Mouse (Mus musculus): ENCODE data around the gene Gm49486. TPM values are rescaled to one million over a fixed set of nuclear protein-coding genes. Genes with fewer than 3 reads are reported as not detected.

Gm49486 gene
- total RNA-seq (2021), result under 1 TPM in 1 of 2 experiments, not detected in 1; 0.13 TPM
- long read RNA-seq, experiment 1, result 0 reads
- long read RNA-seq, experiment 2, partial matches to known transcripts, result 0 of 1 reads
- long read RNA-seq, experiment 2, other reads (novel, unspliced or antisense), result 1 of 1 reads

- peak; percentile 85 to 90 for DNase-seq
Observed at GRCm38 (mm10) chr15:79229058-79229821, at the start of gene Gm49486, which contains the start of gene Pick1. Gm49486 (plus strand) TSS chr15:79229391. Pick1 (plus strand) TSS chr15:79229173.

DNA sequence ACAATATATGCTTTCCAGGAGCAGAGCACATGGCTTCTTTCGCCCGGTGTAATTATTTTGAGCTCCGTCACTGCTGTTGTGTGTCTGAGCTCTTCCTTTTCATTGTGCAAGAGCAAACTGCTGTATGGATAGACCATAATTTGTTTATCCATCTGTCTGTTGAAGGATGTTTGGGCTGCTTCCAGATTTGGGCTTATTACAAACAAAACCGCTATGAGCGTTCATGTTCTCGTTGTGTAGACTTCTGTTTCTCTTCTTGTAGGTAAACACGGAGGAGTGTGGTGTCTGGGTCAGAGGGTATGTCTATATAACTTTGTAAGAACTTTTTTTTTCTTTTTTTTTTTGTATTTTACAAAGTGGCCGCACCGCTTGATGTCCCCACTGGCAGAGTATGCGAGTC is 44.0 kb upstream of the Gm49486 start:
- no peak for DNase-seq

DNA sequence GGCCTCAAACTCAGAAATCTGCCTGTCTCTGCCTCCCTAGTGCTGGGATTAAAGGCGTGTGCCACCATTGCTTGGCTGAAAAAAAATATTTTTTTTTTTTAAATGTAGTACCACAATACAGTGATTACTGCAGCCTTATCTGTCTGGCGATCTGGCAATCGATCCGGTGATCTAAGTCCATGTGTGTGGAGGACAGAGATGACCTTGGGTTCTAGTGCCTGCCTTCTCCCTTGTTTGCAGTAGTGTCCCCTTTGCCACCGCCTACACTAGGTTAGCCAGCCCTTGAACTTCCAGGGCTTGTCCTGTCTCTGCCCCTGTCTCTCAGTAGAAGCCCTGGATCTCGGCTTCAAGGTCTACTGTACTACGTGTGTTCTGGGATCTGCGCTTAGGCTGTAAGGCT is 41.4 kb upstream of the Gm49486 start:
- DNase-seq, result no peak

- DNase-seq, result no peak
Observed at GRCm38 (mm10) chr15:79191426-79191825, 37.8 kb upstream of the Gm49486 start.

DNA sequence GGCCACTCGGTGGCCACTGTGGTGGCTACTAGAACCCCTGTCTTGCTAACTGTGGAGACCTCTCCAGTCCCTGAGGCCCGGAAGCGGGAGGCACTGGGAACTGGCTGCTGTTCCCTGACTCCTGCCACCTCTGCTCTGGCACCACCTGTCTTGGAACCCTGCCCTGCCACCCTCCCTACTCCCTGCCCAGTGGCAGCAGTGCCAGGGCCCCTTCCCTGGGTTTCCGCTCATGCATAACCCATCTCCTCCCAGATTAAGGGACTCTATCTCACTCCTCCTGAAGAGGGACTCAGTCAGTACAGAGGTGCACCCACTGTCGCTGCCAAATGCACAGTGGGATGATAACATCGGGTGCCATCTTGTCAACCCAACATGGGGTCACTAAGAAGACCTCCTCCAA is 36.7 kb upstream of the Gm49486 start:
- no peak for DNase-seq

DNA sequence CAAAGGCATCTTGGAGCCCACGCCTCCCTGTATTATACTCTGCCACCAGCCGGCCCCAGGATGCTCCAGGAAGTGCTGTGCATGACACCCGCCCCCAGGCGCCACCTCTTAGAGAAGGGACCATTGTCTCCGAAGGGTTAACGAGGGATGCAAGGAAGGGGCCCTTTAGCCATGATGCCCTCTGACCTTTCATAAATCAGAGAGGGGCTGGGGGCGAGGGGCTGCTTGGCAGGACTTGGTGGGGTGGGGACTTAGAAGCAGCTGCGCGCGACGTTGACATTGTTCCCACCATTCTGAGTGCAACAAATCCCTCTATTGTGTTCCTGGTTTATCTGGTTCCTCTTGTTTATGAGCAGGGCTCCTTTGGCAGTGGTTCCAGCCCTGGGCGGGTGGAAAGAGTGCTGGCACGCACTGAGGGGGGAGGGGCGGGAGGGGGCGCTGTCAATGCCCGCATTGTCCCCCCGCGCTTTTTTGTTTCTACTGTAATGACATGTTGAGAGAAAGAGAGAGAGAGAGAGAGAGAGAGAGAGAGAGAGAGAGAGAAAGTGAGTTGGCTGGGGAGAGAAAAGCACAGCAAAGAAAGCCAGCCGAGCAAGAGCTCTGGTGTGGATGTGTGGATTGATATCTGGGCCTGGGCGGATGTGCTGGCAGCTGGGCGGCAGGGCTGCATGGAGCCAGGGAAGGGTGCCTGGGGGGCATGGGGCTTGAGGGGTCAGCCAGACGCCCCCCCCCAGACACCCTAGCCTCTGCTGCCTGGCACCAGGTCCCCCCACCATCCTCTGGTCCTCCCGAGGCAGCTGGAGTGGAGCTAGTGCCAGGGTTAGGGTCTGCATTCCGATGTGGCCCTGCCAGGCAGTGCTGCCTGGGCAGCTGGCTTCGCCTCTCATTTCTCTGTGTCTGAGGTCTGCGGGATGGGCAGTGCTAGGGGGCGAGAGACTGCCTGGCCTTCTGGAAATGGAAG is 36.0 kb upstream of the Gm49486 start:
- no peak for DNase-seq

GRCm38 (mm10) chr15:79194048-79194447 is 35.1 kb upstream of the Gm49486 start:
- DNase-seq, result no peak

DNA sequence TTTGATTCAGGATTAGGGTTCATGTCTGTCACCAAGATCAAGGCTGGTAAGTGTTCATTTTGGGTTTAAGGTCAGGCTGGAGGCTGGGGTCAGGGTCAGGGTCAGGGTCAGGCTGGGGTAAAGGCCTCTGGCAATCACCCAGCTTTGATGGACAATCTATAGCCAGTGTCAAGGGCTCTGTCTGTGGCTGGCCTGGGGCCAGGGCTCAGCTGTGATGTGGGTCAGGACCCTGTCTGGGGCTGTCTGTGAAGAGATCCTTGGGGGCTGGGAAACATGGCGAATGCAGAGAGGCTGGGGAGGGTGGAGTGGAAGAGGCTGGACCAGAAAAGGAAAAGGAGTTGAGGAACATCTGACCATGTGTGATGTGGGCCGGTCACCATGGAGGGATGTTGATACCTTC is 34.2 kb upstream of the Gm49486 start:
- DNase-seq, result no peak

DNA sequence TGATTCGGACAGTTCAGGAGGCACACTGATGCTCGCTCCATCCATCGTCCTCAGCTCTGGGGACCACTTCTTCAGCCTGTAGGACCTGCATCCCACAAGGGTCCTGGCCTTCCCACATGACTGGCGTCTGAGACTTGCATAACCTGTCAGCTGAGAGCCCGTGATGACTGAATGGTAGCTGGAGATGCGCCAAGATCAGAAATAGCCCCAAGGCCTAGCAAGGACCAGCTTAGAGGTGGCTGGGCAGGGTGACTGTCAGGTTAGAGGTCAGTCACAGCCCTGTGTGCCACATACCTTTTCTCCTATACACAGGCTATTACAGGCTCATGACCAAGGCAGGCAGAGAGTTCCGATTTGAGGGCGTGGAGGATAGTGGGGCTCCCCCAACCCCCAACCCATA is 33.7 kb upstream of the Gm49486 start:
- peak; percentile 55 for DNase-seq

DNA sequence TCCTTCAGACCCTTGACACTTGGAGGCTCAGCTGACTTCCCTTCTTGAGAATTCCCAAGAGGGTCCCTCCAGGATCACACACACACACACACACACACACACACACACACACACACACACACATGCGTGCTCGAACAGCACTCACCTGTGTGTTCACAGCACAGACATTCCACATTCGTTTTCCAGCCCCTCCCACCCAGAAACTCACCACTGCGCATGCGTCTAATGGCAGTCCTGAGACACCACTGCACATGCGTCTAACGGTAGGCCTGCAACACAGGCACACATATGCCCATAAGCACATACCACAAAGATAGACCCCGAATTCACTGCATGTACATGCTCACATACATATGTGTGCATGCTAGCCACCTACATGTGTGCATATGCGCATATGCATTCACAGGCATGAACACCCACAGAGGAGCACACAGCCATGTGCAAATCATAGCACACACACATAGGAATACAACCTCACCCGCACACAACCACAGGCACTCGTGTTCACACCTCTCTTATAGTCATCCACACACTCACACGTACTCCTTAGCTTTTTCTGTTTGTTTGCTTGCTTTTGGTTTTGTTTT is 29.7 kb upstream of the Gm49486 start:
- DNase-seq, result no peak

DNA sequence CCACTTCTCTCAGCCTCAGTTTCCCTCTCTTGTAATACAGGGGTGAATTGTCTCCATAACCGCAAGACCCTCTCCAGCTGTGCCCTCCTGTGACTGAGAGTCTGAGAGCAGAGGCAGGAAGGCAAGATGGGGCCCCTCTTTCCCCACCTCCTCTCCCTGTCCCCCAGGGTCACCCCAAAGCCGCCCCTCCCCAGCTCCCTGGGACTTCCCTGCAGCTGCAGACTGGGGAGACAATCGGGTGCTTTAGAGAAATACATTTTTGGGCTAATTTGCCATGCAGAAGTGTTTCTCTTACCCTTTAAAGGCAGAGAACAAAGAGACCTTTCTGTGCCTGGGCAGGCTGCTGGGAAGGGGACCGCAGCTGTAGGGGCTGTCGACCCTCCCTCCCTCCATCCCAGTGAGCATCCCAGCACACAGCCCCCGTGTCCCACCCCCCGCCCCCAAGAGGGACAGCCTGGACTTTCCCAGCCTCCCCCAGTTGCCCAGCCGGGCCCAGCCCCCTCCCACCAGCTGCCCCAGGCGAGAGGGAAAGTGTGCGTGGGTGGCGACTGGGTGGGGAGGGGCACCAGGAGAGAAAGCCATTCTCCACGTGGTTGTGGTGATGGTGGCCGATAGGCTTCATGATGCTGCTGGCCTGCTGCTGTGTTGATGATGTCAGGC is 27.6 kb upstream of the Gm49486 start:
- no peak for DNase-seq

- no peak for DNase-seq
Observed at GRCm38 (mm10) chr15:79202575-79202974, 26.6 kb upstream of the Gm49486 start.

DNA sequence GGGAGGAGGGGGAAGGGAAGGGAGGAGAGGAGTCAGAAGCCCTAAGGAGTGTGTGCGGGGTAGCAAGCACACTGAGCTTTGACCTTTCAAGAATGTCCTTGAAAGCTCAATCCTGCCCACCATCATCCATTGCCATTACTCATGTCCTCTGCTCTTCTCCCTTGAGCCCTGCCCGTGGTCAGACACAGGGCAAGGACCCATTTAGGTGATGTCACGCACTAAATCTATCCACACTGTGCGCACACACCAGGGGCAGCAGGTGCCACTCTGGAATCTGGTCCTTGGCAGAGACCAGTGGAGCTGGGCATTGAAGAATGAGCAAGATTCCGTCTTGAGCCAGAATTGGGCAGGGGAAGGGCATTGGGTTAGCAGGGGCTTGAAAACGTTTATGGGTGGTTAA is 21.0 kb upstream of the Gm49486 start:
- peak; percentile 68 to 69 for DNase-seq

GRCm38 (mm10) chr15:79208758-79209439 is 20.3 kb upstream of the Gm49486 start:
- peak; percentile 39 to 61 for DNase-seq

- no peak for DNase-seq
Observed at GRCm38 (mm10) chr15:79210357-79210756, 18.8 kb upstream of the Gm49486 start.

- no peak for DNase-seq
Observed at GRCm38 (mm10) chr15:79212750-79213446, 16.3 kb upstream of the Gm49486 start.

GRCm38 (mm10) chr15:79213591-79213990 is 15.6 kb upstream of the Gm49486 start:
- no peak for DNase-seq

- DNase-seq, result no peak
Observed at GRCm38 (mm10) chr15:79216191-79216590, 13.0 kb upstream of the Gm49486 start.

DNA sequence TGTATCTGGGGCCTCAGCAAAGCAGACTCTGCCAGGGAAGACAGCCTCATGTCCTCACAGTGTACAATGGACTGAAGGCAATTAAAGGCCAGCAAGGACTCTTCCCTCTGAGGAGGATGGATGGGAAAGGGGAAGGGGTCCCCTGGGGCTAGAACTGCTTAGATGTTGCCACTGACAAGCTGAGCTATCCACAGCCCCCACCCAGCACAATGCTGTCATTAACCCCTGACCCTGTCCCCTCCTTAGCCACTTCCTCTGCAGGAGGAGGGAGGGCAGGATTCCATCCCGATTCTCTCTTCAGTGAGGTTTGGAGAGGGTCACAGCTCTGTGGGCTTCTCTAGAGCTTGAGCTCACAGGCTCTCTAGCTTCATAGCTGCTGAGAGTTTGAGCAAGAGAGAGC is 9.6 kb upstream of the Gm49486 start:
- no peak for DNase-seq

- no peak for DNase-seq
Observed at GRCm38 (mm10) chr15:79223641-79224040, 5.5 kb upstream of the Gm49486 start.

GRCm38 (mm10) chr15:79224685-79225084 is 4.5 kb upstream of the Gm49486 start:
- peak; percentile 89 to 90 for DNase-seq

Data from adrenal gland, postnatal 36 days (tissue).